Mouse (Mus musculus) stomach, embryonic 16.5 days (tissue): Measurements from ENCODE around the gene 1810046K07Rik. TPM values are rescaled to one million over a fixed set of nuclear protein-coding genes. Genes with fewer than 3 reads are reported as not detected.

ENCODE experiments used
- ATAC-seq: fragments of 200-750 bp; cut with Nextera tagmentation; 2 replicates; pipeline ENCODE4 v1.8.0; 2017; ENCODE audit warnings: moderate number of reproducible peaks, moderate TSS enrichment; ENCODE audit not compliant: insufficient read depth, low FRiP score
- H3K27ac ChIP-seq: fragments of 300-500 bp; sonication (generic); 2 replicates; pipeline ENCODE4 v1.5.1; 2014; ENCODE audit warnings: low read length
- H3K27me3 ChIP-seq: fragments of 300-500 bp; sonication (generic); 2 replicates; pipeline ENCODE4 v1.6.1; 2014; ENCODE audit warnings: low read length, control low read depth, mixed read lengths; ENCODE audit not compliant: control insufficient read depth, insufficient read depth
- H3K36me3 ChIP-seq: fragments of 300-500 bp; sonication (generic); 2 replicates; pipeline ENCODE4 v1.6.1; 2014; ENCODE audit warnings: low read length; ENCODE audit not compliant: control insufficient read depth, insufficient read depth
- H3K4me1 ChIP-seq: fragments of 300-500 bp; sonication (generic); 2 replicates; pipeline ENCODE4 v1.6.1; 2014; ENCODE audit warnings: low read length, control low read depth, mixed read lengths; ENCODE audit not compliant: control insufficient read depth, insufficient read depth
- H3K4me2 ChIP-seq: fragments of 300-500 bp; sonication (generic); 2 replicates; pipeline ENCODE4 v1.6.1; 2014; ENCODE audit warnings: low read depth, low read length, mixed read lengths
- H3K4me3 ChIP-seq: fragments of 300-500 bp; sonication (generic); replicated peaks from 2 replicates; pipeline ENCODE4 v1.5.1; 2014; ENCODE audit warnings: mild to moderate bottlenecking, low read length
- H3K9ac ChIP-seq: fragments of 300-500 bp; sonication (generic); 2 replicates; pipeline ENCODE4 v1.6.1; 2014; ENCODE audit warnings: low read length
- H3K9me3 ChIP-seq: fragments of 300-500 bp; sonication (generic); replicated peaks from 2 replicates; pipeline ENCODE4 v1.6.1; 2016; ENCODE audit warnings: low read length, control low read depth; ENCODE audit not compliant: control insufficient read depth
- WGBS: fragments of 180-500 bp; shearing (Covaris S2); extraction: QIAGEN DNeasy Blood & Tissue Kit; methylation state at CpG from one replicate; pipeline ENCODE4 v1.1.7; 2014; 5-methylcytosine and 5-hydroxymethylcytosine counted together
- polyA plus RNA-seq: library from polyadenylated mRNA; unstranded; fragments of >200 nt; fragmentation: Nextera tagmentation; extraction: Ambion mirVana; gene quantifications from 2 replicates; pipeline ENCODE4 v1.2.1, GENCODE M21; 2015

1810046K07Rik gene
- polyA plus RNA-seq, 1 experiment from 2014 or later = 0.94 TPM

GRCm38 (mm10) chr9:51256780-51257502, 71.8 kb downstream of the 1810046K07Rik start:
- Histone ChIP-seq H3K9me3 (peaks cover 5% of the 10 kb centered on the region; the same call in 1 of the 2 replicates), H3K9ac (no peak overlapping the region), H3K27ac (no peak overlapping the region), H3K4me2 (no peak overlapping the region), H3K4me3 (no peak overlapping the region), H3K4me1 (no peaks in the 10 kb centered on the region; the same call in 1 of the 2 replicates), H3K27me3 (no peaks in the 10 kb centered on the region), H3K36me3 (no peaks in the 10 kb centered on the region)
- no peak for ATAC-seq
- WGBS = 58% methylated on average over 4 of the region's 4 CpGs

Other genes starting within 250 kb of the 1810046K07Rik start
- 0.31 TPM in 1 of 2 replicates, not detected in the other for gene 4833427G06Rik, start 226.8 kb downstream of the 1810046K07Rik start, polyA plus RNA-seq
- 0.06 and 0.10 TPM in 2 replicates for gene Gm32742, start 163.4 kb downstream of the 1810046K07Rik start, polyA plus RNA-seq
- gene Pou2af1, start 115.2 kb downstream of the 1810046K07Rik start, polyA plus RNA-seq = 0.60 and 0.66 TPM in 2 replicates
- 8.7 and 9.3 TPM in 2 replicates for gene Colca2, start 50.3 kb downstream of the 1810046K07Rik start, polyA plus RNA-seq